Mouse (Mus musculus): ENCODE measurements at regions not wholly inside any gene's neighbourhood (a gene's known extent, or its start where the extent isn't known, plus 50 kb on each side); places are given as distances from the start of the nearest gene placed in this dataset.
A peak's percentile ranks its signal among the peaks of the same experiment; 100 is the strongest.

DNA sequence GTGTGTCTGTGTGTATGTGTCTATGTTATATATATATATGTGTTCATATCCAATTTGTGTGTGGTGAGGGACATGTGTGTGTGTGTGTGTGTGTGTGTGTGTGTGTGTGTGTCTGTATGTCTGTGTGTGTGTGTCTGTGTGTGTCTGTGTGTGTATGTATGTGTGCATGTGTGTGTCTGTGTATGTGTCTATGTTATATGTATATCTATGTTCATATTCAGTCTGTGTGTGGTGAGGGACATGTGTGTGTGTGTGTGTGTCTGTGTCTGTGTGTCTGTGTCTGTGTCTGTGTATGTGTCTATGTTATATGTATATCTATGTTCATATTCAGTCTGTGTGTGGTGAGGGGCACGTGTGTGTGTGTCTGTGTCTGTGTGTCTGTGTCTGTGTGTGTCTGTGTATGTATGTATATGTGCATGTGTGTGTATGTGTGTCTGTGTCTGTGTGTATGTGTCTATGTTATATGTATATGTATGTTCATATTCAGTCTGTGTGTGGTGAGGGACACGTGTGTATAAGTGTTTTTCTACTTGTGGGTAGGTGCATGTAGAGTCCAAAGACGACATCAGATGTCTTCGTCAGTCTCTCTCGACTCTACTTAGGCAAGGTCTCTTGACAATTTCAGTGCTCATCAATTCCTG is 370.5 kb upstream of the Slc7a11 start:
- DNase-seq: no peak

DNA sequence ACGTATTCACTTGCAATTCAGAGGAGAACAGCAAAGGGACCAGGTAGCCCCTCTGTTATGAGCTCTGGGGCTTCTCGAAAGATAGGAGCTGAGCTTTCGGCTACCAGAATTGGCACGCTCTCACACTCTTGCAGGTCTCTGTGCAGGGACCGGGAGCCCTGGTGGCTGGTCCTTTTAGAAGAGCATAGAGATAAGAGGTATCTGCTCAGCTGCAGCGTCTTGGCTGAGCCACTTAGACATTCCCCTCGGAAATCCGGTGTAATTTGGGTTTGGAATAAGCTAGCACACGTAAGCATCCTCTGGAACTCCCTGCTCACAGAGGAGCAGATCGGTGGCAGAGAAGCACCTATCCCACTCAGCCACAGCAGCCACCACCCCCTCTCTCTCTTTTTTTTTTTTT is 372.3 kb upstream of the Slc7a11 start:
- DNase-seq: no peak

DNA sequence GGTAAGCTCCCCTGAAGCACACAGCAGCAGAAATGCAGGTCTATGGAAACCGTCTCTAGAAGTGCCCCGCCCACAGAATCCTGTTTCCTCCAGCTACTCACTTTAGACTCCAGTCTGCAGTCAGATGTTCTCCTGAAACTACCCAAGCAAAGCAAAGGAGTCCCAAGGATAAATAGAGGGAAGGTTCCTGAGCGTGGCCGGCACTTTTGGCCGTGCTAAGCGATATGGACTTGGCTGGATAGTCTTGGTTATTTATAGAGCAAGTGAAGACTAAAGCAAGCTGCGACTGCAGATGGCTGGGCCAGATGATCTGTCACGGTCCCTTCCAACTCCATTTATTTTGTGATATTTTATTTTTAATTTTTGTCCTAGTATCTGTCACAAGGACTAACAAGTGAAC is 373.1 kb upstream of the Slc7a11 start:
- peak in 1 of 2 experiments; percentile 32 for DNase-seq

DNA sequence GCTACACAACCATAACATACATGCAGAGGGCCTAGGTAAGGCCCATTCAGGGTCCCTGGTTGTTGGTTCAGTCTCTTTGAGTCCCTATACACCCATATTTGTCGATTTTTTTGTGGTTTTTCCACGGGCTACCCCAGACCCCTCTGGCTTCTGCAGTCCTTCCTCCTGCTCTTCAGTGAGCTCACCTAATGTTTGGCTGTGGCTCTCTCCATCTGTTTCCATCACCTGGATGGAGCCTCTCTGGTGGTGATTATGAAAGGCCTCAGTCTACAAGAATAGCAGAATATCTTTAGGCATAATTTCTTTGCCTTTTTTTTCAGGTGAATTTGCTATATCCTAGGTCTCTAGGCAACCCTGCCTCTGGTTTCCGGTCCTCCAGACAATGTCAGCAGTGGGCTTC is 373.9 kb upstream of the Slc7a11 start:
- DNase-seq: no peak

DNA sequence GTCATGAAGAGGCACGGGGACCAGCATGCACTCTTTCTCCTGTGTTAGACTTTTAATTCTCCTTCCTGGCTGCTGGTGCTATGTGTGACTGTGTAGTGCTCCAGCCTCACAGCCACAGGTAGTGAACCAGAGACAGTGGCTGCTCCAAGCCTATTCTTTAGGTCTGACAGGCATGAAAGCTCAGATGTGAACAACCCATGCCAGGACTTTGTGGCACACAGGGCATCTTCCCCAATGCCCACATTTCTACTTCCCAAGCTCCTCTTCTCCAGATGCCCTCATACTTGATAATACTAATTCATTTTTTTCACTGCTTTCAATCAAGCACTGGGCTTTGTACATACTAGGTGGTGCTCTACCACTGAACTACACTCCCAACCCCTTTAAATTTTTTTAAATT is 377.4 kb upstream of the Slc7a11 start:
- no peak for DNase-seq

DNA sequence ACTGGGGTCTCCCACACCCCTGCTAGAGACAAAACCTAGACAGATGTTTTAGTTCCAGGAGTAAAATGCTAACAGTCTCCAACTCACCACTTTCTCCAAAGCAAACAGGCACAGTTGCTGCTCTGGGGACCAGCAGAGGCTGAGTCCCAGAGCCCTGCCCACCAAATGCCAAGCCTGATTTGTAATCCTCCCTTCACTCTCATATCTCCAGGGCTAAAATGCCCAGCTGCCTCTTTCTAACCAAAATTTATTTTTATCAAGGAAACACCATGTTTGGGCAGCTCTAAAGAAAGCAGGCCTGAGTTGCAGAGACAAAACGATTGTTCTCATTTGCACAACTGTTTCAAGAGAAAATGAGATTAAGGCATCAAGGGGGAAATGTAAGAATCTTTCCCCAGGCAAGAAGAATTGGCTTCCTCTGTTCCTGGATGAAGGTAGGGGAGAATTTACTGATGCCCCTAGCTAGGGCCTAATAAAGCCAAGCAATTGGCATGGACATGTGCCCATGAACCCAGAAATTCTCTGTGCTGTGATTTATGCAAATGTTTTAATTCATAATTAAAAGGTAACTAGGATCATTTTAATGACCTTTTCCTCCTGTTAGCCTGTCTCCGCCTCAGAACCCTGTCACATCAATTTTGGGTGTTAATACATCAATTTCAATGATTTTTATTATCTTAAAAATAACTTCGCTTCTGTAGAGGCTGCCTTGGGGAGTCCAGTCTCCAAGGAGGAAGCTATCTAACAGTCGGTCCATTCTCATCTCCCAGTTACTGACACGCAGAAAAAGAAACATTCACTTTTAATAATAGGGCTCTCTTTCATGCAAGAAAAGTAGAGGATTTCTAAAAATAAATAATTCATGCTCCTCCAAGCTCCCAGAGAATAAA is 382.4 kb upstream of the Slc7a11 start:
- no peak for DNase-seq

DNA sequence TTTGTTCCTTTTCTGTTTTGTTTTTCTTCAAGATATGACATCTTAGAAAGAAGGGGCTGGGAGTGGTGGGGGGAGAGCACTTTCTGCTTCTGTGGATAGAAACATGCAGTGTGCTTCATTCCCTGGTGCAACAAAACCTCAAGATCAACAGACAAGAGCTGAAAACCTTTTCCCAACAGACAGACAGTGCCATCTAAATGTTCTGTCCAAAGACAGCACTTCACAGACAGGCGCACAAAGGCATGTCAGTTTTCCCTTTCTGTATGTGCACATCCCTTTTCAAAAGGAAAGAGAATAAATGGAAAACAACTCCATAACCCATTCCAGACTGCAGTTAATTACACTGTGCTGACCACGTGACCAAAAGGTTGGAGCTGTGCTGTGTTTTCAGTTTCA is 383.0 kb upstream of the Slc7a11 start:
- no peak for DNase-seq

DNA sequence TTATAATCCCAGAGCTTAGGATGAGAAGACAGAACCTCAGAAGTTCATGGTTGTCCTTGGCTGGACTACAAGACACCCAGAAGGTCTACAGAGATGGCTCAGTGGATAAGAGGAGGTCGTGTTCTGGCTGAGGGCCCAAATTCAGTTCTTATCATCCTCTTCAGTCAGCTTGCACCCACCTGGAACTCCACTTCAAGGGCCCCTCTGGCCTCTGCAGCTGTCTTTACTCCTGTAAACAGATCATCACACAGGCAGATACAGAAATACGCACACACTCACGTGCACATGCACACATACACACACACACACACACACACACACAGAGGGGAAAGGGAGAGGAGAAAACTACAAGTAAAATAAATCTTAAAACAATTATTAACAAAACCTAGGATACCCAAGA is 385.8 kb upstream of the Slc7a11 start:
- no peak for DNase-seq

DNA sequence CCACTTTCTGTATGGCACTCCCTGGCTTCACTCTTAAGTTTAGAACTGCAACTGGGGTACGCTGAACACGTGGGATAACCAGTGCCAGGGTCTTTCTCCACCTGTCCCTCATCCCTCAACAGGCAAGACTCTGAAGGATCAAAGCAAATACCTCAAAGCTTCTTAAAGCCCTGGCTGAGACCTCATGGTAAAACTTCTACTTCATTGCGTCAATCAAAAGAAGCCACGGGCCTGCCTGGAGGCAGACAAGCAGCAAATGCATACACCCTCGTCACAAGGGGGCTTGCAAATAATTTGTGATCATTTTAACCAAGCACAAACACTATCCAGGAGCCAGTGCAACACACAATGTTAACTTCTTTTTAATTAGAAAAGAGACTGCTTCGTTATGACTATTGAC is 387.0 kb upstream of the Slc7a11 start:
- no peak for DNase-seq

DNA sequence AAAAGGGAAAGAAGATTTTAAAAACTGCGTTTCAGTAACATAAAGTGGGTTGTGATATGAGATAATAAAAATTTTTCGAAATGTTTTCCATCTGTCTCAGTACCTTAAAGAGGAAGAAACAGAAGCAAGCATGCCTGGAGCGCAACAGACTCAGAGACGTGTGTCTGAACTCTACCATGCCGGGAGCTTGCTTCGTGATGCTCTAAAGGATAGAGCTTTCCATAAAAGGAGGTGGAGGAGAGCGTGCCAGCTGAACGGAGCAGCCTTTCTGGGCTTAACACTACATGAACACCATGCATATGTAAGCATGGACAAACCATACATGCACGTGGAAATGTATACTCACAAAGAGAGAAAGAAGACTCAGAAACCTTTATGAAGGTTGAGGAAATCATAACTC is 387.5 kb upstream of the Slc7a11 start:
- no peak for DNase-seq

DNA sequence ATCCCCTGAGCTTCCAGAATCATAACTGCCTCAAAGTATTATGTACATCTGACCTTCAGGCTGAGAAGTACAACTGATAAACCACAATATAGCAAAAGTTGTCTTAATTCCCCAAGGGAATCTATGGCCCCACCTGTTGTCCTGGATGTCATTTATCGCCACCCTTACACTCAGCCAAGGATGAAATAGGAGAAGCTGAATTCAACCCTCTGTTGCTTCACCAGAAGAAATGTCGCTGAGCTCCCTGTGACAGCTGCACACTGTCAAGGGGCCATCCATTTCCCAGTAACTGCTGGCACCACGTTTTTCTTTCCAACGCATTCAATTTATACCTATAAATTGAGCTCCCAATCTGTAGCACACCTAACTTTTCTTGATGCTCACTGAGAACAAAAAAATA is 382.0 kb upstream of the Noct start:
- DNase-seq: no peak

DNA sequence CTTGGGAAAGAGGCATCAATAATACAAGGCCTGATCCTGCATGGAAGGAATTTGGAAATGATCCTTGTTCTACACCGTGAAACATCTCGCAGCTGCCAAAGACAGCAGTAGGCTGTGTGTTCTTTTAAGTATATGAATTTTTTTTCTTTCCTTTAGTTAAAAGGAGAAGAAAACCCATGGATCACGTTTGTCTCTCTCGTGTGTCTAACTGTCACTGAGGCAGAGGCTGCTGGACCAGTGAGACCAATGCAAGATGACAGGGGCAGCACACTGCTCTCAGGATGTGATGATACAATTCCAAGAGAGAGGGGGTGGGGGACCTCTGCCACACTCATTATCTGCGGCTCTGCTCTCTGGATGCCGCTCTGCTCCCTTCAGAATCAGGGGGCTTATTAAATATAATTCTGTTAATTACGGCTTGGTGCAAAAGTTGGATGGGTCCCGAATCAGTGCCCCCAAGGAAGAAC is 379.4 kb upstream of the Noct start:
- DNase-seq: no peak

DNA sequence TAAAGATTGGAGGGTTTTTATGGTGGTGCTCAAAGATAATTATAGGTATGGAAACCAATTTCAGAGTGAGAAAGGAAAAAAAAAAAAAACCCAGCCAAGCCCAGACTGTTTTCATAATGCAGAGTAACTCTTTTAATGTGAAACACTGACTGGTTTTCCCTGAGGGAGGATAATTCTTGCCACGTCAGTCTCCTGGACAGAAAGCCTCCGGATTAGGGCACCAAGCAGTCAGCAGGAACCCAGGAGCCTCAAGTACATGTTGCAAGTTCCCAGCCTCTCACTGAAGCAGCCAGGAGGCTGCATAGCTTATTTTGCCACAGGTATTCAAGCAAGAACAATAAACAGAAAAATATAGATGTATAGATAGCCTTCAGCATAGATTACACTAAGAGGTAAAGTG is 378.9 kb upstream of the Noct start:
- no peak for DNase-seq

DNA sequence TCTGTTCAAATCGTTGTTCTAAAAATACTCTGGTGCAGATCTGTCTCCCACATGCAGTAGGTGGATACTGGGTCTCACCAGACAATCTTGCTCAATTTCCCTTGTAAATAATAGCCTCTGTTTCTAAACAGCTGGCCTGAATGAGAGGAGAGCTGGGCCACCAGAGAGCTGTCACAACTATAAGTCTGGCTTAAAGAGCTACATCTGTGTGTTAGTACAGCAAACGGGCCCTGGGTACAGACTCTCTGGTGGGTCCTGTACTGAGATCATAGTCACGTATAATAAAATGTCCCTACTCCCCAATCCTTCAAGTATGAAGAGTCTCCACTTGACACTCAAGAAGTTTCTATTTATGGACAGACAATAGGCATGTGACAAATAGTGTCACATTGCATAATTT is 375.7 kb upstream of the Noct start:
- no peak for DNase-seq

DNA sequence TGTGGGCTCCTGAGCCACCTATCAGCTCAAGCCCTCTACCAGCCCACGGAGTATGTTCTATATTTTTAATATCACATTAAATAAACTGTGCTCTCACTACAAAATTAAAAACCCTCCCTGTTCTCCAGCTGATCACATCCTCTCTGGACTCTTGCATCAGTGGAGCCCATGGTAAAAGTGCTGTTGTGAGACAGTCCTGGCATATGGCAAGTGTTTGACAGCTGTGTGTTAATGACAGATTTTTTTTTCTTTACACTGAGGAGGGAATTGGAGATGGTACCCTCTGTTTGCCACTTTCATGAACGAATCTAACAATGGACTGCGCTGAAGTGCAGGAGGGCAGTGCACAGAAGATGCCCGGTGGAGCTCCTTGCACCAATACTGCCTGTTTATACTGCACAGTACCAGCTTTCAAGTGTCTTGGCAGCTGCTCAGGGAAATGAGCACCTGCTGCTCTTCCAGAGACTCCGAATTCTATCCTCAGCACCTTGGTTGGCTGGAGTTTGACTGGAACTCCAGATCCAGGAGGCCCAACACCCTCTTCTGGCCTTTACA is 373.1 kb upstream of the Noct start:
- DNase-seq: no peak

DNA sequence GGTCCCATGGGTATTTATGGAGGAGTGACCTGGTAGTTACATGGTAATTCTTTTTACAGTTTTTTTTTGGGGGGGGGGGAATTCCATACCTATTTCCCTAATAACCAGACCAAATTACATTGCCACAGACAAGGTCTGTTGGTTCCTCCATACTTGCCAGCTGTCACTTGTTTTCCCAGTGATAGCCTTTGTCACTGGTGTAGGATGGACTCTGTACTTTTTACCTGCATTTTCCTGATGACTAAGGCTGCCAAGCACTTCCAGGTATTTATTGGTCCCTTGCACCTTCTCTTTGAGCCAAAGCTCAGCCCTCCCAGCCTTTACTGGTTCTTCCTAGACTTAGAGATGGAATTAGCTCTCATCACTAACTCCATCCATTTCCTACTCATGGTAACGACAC is 357.1 kb upstream of the Noct start:
- no peak for DNase-seq

DNA sequence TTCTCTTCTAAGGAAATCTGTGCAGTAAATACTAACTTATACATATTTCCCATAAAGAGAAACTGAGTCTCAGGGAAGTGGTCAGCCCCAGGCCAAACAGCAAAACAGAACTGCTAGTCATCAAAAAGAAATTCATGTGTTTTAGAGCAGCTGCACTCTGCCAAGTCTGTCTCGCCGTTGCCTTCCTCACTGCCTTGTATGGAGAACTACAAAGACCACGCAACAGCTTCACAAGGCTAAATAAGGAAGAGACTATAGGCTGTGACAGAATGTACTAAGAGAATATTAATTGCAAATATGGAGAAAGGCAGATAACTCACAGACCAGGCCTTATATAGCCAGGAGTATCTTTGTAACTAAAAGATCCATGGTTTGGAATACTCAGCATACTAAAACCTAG is 355.0 kb upstream of the Noct start:
- DNase-seq: no peak

DNA sequence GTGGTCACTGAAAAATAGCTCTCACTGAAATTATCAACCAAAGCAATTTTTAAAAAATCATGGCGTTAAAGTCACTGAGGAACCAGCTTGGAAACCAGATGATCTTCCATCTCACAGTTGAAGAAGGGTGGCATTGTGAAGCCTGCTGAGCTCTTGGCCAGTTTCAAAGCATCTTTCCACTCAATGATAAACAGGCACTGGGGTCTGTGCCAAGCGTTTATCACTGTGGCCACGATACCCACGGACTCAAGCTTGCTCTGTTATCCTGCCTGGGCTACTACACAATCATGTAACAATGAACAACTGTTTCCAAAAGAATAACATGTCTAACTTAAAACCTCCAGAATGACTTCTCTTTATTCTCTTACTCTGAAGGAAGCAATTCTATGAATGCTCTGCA is 345.2 kb upstream of the Noct start:
- no peak for DNase-seq

DNA sequence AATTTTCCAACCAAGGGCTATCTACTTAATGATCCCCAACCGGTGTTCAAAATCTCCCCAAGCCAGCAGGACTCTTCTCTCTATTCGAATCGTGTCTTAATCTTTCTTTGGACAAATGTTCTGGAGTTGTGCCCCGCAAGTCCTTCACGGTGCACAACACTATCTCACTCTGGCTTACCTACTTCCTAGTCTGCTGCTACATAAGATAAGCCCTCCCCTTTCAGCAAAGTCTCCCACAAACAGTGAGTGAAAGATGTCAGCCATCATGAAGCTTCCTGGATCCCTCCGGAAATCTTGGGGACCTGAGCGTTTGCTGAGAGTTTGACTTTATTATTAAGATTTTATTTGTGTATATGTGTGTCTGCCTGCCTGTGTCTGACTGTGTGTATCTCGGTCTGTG is 344.7 kb upstream of the Noct start:
- no peak for DNase-seq

DNA sequence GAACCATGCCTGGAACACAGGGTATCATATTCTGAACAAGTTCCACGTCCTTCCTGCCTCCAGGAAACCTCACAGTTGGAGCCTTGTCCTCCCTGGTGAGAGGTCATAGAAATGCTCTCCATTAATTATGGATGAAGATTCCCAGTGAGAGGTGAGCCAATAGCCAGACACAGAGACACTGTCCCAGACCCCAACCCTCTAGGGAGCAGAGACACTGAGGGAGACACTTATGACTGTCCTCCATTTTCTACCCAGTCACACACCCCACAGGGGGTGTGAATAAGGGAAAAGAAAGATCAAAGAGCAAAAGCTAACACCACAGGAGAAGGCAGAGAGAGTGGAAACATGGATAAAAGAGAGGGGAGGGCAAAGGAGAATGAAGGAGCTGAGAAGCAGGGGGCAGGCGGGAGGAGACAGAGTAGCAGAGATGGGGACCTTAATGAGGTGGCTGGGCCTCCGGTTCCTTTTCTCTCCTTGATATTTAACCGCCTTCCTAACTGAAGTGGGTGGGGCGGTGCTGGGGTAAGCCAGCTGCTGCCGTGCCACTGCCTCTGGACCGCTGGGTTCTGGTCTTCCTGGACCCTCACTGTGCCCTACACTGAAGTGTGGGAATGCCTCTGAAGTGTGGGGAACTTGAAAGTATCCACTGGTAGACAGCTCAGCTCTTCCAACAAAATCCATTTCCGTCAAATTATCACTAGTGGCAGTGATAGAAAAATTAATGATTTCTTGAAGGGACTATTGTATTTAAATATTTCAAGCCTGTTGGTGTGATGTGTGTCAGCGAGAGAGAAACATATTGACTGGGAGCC is 342.6 kb upstream of the Noct start:
- DNase-seq: no peak

DNA sequence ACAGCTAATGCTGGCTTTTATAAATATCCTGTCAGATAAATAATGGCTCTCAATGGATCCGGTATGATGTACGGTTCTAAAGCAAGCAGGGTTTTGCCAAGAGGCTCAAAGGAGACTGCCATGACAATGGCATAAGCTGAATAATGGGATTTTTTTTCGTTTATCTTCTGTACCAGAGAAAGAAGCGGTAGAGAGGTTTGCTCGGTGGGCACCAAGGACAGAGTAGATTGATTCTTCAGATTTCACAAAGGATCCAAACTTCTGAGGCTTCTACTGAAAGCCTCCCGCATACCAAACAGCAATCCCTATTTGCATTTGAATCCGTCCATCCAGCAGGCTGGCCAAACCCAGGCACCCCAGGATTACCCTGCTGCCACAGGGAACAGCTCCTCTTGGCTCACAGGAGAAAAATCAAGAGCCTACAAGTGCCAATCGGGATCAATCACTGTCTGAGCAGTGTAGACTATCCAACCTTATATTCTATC is 342.0 kb upstream of the Noct start:
- no peak for DNase-seq

DNA sequence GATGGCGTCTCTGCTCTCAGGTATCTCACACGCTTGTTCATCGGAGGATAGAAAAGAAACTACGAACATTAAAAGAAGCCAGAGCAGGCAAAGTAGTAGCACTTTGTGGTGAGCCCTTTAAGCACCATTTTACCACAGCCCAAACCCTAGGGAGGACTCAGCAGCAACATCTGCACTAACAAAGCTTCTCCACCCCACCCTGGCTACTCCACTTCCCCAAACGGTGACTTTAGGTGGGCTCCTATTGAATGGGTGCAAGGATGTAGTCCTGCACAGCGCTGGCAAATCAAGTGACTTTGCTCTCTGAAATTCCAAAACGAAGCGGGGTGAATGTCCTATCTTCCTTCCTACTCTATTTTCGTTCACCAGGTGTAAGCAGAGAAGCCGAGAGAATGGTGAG is 337.9 kb upstream of the Noct start:
- DNase-seq: no peak

DNA sequence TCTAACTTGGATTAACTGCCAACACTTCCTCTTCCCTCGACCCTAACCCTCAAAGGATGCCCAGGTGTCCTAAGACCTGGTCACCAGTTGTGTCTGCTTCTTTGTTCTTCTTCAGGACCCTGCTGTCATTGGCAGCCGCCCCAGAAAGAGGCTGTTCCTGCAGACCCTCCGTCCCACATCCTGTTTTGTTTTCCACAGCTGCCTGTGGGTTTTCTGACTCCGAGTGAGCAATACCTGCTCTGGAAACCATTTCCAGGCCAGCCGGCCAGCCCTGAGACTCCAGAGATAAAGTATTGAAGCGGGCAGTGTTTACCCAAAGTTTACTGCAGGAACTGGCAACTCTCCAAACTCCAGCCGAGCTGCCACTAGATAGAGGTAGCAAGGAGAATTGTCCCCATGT is 337.2 kb upstream of the Noct start:
- peak in 1 of 2 experiments; percentile 22 for DNase-seq

Data from lung, postnatal 4 days (tissue).